Mouse (Mus musculus) limb, embryonic 10.5 days (tissue): ENCODE results near the gene Grasp. TPM values are rescaled to one million over a fixed set of nuclear protein-coding genes. Genes with fewer than 3 reads are reported as not detected.

Experiments used
- microRNA-seq: library from miRNA; unstranded; fragments of <30 nt; microRNA quantifications from one replicate; pipeline ENCODE4, GENCODE M21; 2017
- polyA plus RNA-seq: library from polyadenylated mRNA; unstranded; fragments of >200 nt; fragmentation: Nextera tagmentation; extraction: Ambion mirVana; gene quantifications from 2 replicates; pipeline ENCODE4 v1.2.1, GENCODE M21; 2016

The Grasp gene
- polyA plus RNA-seq, 1 experiment from 2014 or later: 6.9 TPM

Small RNA genes lying within 50 kb of the gene (microRNA-seq; reads per million reads assigned to microRNA genes)
- not detected for gene Mir6962

Other genes with a start within 250 kb of the Grasp start
- not detected in 2 replicates for gene Gm47841, start 176.8 kb upstream of the Grasp start, polyA plus RNA-seq
- 0.98 and 1.9 TPM in 2 replicates for gene Fignl2, start 145.6 kb upstream of the Grasp start, polyA plus RNA-seq
- gene Ankrd33, start 108.4 kb upstream of the Grasp start, polyA plus RNA-seq: not detected in 2 replicates
- gene Acvrl1, start 95.7 kb upstream of the Grasp start, polyA plus RNA-seq: 7.2 and 8.3 TPM in 2 replicates
- 5.0 and 5.7 TPM in 2 replicates for gene Acvr1b, start 50.1 kb upstream of the Grasp start, polyA plus RNA-seq
- gene Nr4a1, start 30.1 kb downstream of the Grasp start, polyA plus RNA-seq: 4.1 and 7.1 TPM in 2 replicates
- 92.3 and 97.5 TPM in 2 replicates for gene Atg101, start 60.1 kb downstream of the Grasp start, polyA plus RNA-seq
- 1.8 and 4.1 TPM in 2 replicates for gene 6030408B16Rik, start 69.0 kb downstream of the Grasp start, polyA plus RNA-seq
- 0.09 and 0.23 TPM in 2 replicates for gene Krt80, start 146.0 kb downstream of the Grasp start, polyA plus RNA-seq
- 14.2 and 16.9 TPM in 2 replicates for gene Krt7, start 186.9 kb downstream of the Grasp start, polyA plus RNA-seq
- not detected in 2 replicates for gene Krt87, start 214.6 kb downstream of the Grasp start, polyA plus RNA-seq
- not detected in 2 replicates for gene Krt88, start 223.6 kb downstream of the Grasp start, polyA plus RNA-seq
- not detected in 2 replicates for gene Krt81, start 239.6 kb downstream of the Grasp start, polyA plus RNA-seq
- not detected in 2 replicates for gene Krt86, start 249.3 kb downstream of the Grasp start, polyA plus RNA-seq